ENCODE assay signal across 40 mouse cellular contexts in genomic region chr12:104345181-104345580, GRCm38 (mm10). TPM values are rescaled to one million over a fixed set of nuclear protein-coding genes. Genes with fewer than 3 reads are reported as not detected.
"Had no signal": no experiment of that assay in that cellular context is flagged by ENCODE, and none has a peak within 500 bp of the region (broad histone marks: within the 10 kb centered on the region; RNA-seq: fewer than 3 reads in every experiment).

No protein-coding gene starts in this region.

- H3K9me3 ChIP-seq: embryonic facial prominence, embryonic 10.5 days; embryonic facial prominence, embryonic 12.5 days; embryonic facial prominence, embryonic 13.5 days; embryonic facial prominence, embryonic 15.5 days; forebrain, embryonic 10.5 days; forebrain, embryonic 12.5 days; forebrain, embryonic 13.5 days; forebrain, embryonic 15.5 days had no signal

- H3K4me2 ChIP-seq: embryonic facial prominence, embryonic 12.5 days; embryonic facial prominence, embryonic 13.5 days; embryonic facial prominence, embryonic 15.5 days; forebrain, embryonic 12.5 days; forebrain, embryonic 13.5 days; forebrain, embryonic 15.5 days had no signal

- H3K9ac ChIP-seq: embryonic facial prominence, embryonic 12.5 days; embryonic facial prominence, embryonic 13.5 days; embryonic facial prominence, embryonic 15.5 days; forebrain, embryonic 12.5 days; forebrain, embryonic 13.5 days; forebrain, embryonic 15.5 days; forebrain, postnatal 0 days had no signal

- ATAC-seq: forebrain, embryonic 13.5 days; forebrain, embryonic 14.5 days; forebrain, embryonic 15.5 days; forebrain, embryonic 16.5 days; forebrain, postnatal 0 days had no signal

- H3K27me3 ChIP-seq: embryonic facial prominence, embryonic 12.5 days; embryonic facial prominence, embryonic 13.5 days; embryonic facial prominence, embryonic 15.5 days; forebrain, embryonic 12.5 days; forebrain, embryonic 13.5 days; forebrain, embryonic 15.5 days had no signal

- H3K27ac ChIP-seq: embryonic facial prominence, embryonic 10.5 days; embryonic facial prominence, embryonic 12.5 days; embryonic facial prominence, embryonic 13.5 days; embryonic facial prominence, embryonic 15.5 days; forebrain, embryonic 10.5 days; forebrain, embryonic 12.5 days; forebrain, embryonic 13.5 days; forebrain, embryonic 15.5 days; gastrocnemius, adult 2 months; heart, adult 2 months had no signal

- H3K4me1 ChIP-seq: embryonic facial prominence, embryonic 10.5 days; embryonic facial prominence, embryonic 12.5 days; embryonic facial prominence, embryonic 13.5 days; embryonic facial prominence, embryonic 15.5 days; forebrain, embryonic 10.5 days; forebrain, embryonic 12.5 days; forebrain, embryonic 13.5 days; forebrain, embryonic 15.5 days had no signal

- H3K36me3 ChIP-seq: embryonic facial prominence, embryonic 10.5 days; embryonic facial prominence, embryonic 12.5 days; embryonic facial prominence, embryonic 13.5 days; embryonic facial prominence, embryonic 15.5 days; forebrain, embryonic 10.5 days; forebrain, embryonic 12.5 days; forebrain, embryonic 15.5 days had no signal

- H3K4me3 ChIP-seq: embryonic facial prominence, embryonic 10.5 days; embryonic facial prominence, embryonic 12.5 days; embryonic facial prominence, embryonic 13.5 days; embryonic facial prominence, embryonic 15.5 days; erythroblast, embryonic 14.5 days; forebrain, embryonic 10.5 days; forebrain, embryonic 12.5 days; forebrain, embryonic 13.5 days; forebrain, embryonic 15.5 days; gastrocnemius, adult 2 months; heart, adult 2 months had no signal

- DNase-seq: cerebellum, adult 18-20 months; cerebellum, adult 2 months; cerebellum, adult 8-10 months; cerebellum, adult 9-10 months; cerebellum, adult 9-11 months; cerebellum, postnatal 10 days; cerebellum, postnatal 14 days; cerebellum, postnatal 25 days; cerebellum, postnatal 36 days; embryo, embryonic 11 days; forebrain, postnatal 0 days; gastrocnemius, adult 2 months; gastrocnemius, postnatal 10 days; gastrocnemius, postnatal 14 days; gastrocnemius, postnatal 25 days; gastrocnemius, postnatal 36 days; heart, adult 18-20 months; heart, adult 2 months had no signal

RNA-seq across cellular contexts. Expression of gene Serpina3k, which starts 6.9 kb away (rescaled TPM):
- total RNA-seq: common myeloid progenitor, adult 5-6 weeks; forebrain, postnatal 0 days; gastrocnemius, postnatal 14 days; granulocyte monocyte progenitor cell, adult 5-6 weeks; heart, adult 18-20 months had no signal
- polyA plus RNA-seq: cerebellum, adult 2 months; cortical plate, adult 2 months; embryonic facial prominence, embryonic 10.5 days; embryonic facial prominence, embryonic 11.5 days; embryonic facial prominence, embryonic 12.5 days; embryonic facial prominence, embryonic 13.5 days; embryonic facial prominence, embryonic 14.5 days; embryonic facial prominence, embryonic 15.5 days; erythroblast, embryonic 14.5 days; forebrain, embryonic 10.5 days; forebrain, embryonic 11.5 days; forebrain, embryonic 12.5 days; forebrain, embryonic 13.5 days; forebrain, embryonic 14.5 days; forebrain, embryonic 15.5 days; forebrain, embryonic 16.5 days; forebrain, postnatal 0 days; frontal cortex, adult 2 months; heart, adult 2 months had no signal

RNA-seq across cellular contexts. Expression of gene Serpina3m, which starts 6.9 kb away (rescaled TPM):
- total RNA-seq: common myeloid progenitor, adult 5-6 weeks; forebrain, postnatal 0 days; gastrocnemius, adult 2 months; gastrocnemius, postnatal 14 days; granulocyte monocyte progenitor cell, adult 5-6 weeks; heart, adult 2 months had no signal
- polyA plus RNA-seq: cerebellum, adult 2 months; cortical plate, adult 2 months; embryonic facial prominence, embryonic 10.5 days; embryonic facial prominence, embryonic 11.5 days; embryonic facial prominence, embryonic 12.5 days; embryonic facial prominence, embryonic 13.5 days; embryonic facial prominence, embryonic 14.5 days; embryonic facial prominence, embryonic 15.5 days; erythroblast, embryonic 14.5 days; forebrain, embryonic 10.5 days; forebrain, embryonic 11.5 days; forebrain, embryonic 12.5 days; forebrain, embryonic 13.5 days; forebrain, embryonic 14.5 days; forebrain, embryonic 15.5 days; forebrain, embryonic 16.5 days; forebrain, postnatal 0 days; frontal cortex, adult 2 months; heart, adult 2 months had no signal

RNA-seq across cellular contexts. Expression of gene Serpina3j, which starts 30.8 kb away (rescaled TPM):
- total RNA-seq: common myeloid progenitor, adult 5-6 weeks; forebrain, postnatal 0 days; gastrocnemius, adult 18-20 months; gastrocnemius, adult 2 months; gastrocnemius, adult 8-10 months; gastrocnemius, postnatal 10 days; gastrocnemius, postnatal 14 days; gastrocnemius, postnatal 25 days; gastrocnemius, postnatal 36 days; gastrocnemius, postnatal 4 days; granulocyte monocyte progenitor cell, adult 5-6 weeks; heart, adult 18-20 months; heart, adult 2 months; heart, adult 8-10 months had no signal
- polyA plus RNA-seq: cerebellum, adult 2 months; cortical plate, adult 2 months; embryonic facial prominence, embryonic 10.5 days; embryonic facial prominence, embryonic 11.5 days; embryonic facial prominence, embryonic 12.5 days; embryonic facial prominence, embryonic 13.5 days; erythroblast, embryonic 14.5 days; forebrain, embryonic 10.5 days; forebrain, embryonic 11.5 days; forebrain, embryonic 12.5 days; forebrain, embryonic 13.5 days; forebrain, embryonic 14.5 days; forebrain, embryonic 15.5 days; forebrain, embryonic 16.5 days; forebrain, postnatal 0 days; frontal cortex, adult 2 months; heart, adult 2 months had no signal
